Mouse (Mus musculus) hematopoietic stem cell, adult 5-6 weeks (primary cell): ENCODE measurements around the gene Coro7. TPM values are rescaled to one million over a fixed set of nuclear protein-coding genes. Genes with fewer than 3 reads are reported as not detected.
"Not testable (repeated sequence)": the region's sequence is repeated elsewhere in the genome, so short reads cannot be mapped to it uniquely, and the experiment has no call there.

Experiments used
- ATAC-seq, 2 experiments: fragments of 125-278 bp in 1 of 2; replicated peaks in 1 of 2; 2 replicates each; pipeline ENCODE4 v1.8.0; 2016 to 2017; ENCODE audit warnings: inconsistent platforms in 2 of 2, mild to moderate bottlenecking in 2 of 2, moderate number of reproducible peaks in 2 of 2, low read depth in 1 of 2, moderate TSS enrichment in 1 of 2; ENCODE audit not compliant: low FRiP score in 2 of 2, poor library complexity in 2 of 2, severe bottlenecking in 2 of 2, insufficient read depth in 1 of 2, low TSS enrichment in 1 of 2
- total RNA-seq: library from RNA; stranded (forward); fragments of 172-1452, 232-1000 nt; gene quantifications from 2 replicates; pipeline ENCODE4 v1.2.3, GENCODE M21; 2017

Coro7 gene
- total RNA-seq, 1 experiment from 2014 or later, result 65.0 TPM

DNA sequence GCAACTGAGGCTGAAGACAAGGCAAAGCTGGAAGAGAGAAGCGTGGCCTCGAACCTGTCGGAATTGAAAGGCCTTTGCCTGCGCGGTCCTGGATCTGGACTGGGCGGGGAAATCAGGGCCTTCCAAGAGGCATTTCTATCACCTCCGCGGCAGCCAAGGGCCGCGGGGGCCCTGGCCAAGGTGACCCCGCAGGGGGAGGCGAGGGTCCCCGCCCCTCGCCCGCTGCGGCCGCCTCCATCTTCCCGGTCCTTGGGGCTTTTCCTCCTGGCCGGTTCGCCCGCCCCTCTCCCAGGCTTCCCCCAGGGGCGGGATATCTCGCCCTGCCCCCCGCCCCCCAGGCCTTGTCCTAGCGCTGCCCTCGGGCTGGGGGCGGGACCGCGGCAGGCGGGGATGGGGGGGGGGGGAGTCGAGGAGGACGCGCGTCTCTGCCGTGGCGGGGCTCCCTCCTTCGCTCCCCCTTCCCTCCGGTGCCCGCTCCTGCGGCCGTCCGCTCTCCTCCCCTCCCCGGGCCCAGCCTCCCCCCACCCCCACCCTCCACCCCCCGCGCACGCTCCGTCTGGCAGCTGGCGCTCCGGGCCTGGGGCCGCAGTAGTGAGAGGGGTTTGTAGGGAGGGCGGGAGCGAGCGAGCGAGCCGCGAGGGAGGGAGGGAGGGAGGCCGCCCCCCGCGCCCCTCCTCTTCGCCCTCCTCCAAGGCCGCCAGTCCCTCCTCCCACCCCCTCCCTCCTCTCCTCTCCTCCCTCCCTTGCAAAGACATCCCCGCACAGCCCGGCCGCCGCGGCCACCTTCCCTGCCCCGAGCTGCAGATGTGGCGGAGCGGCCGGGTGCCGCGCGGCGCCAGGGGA lies 85.4 kb downstream of the Coro7 start, which contains the start of gene Glis2:
Gene Glis2, plus strand, starts transcription at position 743 of the 843 bp plus-strand sequence.
- ATAC-seq, result peak in 1 of 2 experiments; percentile 18; a peak in 1 of 4 replicates

DNA sequence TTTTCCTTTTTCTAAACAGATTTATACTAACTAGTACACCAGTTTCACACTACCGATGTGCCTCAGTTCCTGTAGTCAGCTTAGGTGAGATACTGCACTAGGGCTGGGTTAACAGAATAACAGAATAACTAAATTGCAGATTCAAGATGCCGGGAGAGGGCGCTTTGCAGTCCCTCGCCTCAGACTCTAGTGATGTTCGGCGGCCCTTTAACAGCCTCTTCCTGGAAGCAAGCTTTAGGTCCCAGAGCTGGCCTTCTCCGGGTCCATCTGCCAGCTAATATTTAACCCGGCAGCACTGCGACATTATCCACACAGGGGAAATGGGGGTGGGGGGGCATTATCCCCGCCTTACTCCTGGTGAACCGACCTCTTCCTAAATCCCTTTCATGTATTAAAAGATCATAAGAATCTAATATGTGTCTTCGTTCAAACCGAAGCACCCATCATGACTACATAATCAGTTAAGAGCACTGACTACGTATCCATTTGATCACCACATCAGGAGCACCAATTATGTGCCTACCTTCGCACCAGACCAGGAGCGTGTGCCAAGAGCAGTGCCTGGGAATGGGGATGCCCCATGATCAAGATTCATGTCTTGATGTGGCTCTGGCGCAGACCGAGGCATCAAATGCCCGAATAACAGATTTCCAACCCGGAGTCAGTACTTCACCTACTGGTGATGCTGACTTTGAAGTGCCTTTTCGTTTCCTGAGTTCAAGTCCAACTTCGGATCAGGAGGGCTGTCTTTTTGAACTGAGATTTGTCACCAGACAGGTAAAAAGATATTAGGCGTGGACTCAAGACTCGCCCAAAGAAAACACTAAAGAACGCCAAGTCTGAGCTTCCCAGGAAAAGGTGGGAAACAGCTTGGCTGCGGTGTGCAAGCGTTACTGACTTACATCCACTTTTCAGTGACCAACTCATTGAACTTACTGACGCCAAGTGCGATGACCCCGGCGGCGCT lies 86.4 kb downstream of the Coro7 start:
- peak; percentile 23 to 65; a peak in 1 of 4 replicates for ATAC-seq

DNA sequence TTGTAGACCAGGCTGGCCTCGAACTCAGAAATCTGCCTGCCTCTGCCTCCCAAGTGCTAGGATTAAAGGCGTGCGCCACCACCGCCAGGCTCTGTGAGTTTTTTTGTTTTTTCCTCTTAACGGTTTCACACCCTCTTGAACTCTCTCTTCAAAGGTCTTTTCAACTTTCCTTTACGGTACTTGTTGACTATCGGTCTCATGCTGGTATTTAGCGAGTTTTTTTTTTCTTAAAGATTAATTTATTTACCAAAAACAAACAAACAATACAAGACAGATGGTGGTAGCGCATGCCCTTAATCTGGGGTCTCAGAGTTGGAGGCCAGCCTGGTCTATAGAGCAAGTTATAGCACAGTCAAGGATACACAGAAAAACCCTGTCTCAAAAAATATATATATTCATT lies 89.3 kb downstream of the Coro7 start:
- no peak for ATAC-seq

DNA sequence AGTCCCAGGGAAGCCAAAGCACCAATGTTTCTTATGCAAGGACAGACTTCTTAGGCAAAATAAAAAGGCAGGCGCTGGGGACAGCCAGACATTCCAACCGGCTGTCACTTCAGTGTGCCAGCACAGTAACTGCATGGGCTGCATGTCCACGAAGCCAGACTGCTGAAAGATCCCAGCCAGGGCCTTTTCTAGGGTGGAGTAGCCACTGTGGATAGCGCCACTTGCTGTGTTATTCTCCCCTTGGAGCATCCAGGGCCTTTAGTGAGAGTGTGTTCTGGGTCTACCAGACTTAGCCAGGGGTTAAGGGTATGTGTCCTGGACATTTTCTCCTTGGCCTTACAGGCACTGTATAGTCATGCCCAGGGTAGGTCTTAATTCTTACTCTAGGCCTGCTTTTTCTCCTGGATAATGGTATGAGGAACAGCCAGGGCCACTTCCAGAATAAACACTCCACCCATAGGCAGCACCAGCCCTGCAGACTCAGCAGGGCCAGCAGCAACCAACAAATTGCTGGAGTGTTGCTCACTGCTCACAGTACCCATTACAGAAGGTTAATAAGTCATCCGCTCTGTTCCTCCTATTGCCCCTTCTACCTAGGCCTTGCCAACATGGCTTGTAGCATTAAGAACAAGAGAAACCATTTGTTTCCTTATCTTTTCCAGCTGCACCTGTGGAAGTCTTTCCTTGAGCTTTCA lies 91.9 kb downstream of the Coro7 start:
- no peak for ATAC-seq

DNA sequence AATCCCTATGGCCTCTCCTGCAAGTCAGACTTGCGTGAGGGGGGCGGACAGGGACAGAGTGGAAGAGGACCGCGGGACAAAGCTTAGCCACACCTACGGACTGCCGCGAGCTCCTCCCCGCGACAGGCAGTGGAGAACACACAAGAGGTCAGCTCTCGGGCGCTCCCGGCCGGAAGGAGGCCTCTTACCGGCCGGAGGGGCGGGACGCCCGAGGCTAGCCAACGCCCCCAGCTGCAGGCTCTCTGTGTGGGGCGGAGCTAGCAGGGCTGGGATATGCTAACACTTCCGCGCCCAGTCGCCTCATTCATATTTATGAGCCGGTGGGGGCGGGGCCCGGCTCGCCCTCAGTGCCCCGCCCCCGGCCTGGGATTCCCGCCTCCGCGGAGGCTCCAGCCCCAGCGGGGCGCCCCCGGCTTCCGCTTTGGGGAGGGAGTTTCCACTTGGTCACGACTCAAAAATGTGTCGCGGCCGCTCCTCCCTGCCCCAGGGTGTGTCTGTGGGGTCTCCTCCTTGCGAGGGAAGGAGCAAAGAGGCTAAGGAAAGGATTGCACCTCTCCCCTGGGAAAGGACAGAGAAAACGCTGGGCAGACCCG lies 93.0 kb downstream of the Coro7 start:
- ATAC-seq, result peak; percentile 95 to 96

DNA sequence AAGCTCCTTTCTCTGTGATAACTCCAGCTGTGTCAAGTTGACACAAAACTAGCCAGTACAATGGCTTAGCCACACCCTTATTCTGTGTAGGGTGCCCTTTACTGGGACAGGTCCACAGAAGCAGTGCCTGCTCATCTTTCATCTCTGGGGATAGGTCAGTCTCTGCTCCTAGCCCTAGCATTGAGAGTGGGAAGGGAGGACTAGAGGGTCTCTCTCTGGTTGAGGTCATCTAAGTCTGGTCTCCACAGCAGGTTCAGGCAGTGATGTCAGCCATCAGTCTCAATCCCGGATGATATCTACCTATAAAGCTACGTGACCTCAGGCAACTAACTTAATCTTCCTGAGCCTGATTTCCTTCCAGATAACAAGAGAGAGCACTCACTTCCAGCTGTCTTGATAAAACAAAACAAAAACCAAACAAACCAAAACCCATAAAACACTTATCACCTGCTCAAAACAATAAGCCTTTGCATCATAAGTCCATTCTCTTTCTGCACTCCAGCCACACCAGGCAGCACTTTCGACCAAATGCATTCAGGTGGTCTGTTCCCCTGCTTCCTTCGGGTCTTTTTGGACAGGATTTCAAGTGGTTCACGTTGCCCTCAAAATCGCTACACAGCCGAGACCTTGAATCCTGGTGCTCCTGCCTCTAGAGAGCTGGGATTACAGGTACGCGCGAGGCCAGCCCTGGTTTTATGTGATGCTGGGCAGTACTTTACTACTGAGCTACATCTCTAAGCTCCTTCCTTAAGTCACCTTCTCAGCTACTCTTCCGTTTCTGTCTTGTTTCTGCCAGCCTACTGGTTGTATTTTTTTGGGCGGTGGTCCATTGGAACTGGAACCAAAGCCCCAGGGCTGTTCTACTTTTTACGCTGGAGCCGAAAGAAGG lies 93.7 kb downstream of the Coro7 start:
- ATAC-seq, result peak in 1 of 2 experiments; percentile 4; a peak in 1 of 4 replicates

DNA sequence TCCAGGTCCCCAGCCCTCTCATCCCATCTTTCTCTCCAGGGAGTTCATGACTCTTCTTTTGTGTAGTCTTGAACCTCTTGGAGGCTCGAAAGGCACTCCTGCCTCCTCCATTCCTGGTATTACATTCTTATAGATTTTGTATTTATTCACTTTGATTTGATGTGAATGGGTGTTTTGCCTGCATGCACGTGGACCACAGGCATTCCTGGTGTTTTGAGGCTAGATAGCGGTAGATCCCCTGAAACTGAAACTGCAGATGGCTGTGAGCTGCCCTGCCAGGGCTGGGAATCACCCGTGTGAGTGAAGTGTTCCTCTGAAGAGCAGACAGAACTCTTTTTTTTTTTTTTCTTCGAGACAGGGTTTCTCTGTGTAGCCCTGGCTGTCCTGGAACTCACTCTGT lies 95.1 kb downstream of the Coro7 start:
- no peak for ATAC-seq

DNA sequence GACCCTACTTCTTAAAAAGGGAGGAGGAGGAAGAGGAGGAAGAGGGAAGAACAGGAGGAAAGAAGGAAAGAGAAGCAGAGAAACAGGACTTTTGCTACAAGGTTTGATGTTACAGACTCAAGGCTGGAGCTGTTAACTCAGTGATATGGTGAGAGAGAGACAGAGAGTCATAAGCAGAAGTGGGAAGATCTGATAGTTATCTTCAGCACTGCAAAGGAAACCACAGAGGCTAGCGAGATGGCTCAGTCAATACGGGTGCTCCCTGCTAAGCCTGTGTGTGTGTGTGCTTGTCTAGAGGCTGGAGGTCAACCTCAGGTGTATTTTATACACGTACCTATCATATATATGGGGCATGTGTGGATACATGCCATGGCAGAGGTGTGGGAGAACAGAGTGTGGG lies 95.8 kb downstream of the Coro7 start:
- peak; percentile 25 to 58; a peak in 2 of 4 replicates for ATAC-seq

DNA sequence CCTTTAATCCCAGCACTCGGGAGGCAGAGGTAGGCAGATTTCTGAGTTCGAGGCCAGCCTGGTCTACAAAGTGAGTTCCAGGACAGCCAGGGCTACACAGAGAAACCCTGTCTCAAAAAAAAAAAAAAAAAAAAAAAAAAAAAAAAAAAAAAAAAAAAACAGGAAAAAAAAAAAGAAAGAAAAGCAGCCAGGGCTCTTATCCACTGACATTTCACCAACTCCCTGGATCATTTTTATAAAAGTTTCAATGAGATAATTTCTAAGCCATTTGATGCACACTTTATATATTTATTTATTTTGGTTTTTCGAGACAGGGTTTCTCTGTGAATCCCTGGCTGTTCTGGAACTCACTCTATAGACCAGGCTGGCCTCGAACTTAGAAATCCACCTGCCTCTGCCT lies 98.4 kb downstream of the Coro7 start:
- ATAC-seq, result not testable (repeated sequence)

DNA sequence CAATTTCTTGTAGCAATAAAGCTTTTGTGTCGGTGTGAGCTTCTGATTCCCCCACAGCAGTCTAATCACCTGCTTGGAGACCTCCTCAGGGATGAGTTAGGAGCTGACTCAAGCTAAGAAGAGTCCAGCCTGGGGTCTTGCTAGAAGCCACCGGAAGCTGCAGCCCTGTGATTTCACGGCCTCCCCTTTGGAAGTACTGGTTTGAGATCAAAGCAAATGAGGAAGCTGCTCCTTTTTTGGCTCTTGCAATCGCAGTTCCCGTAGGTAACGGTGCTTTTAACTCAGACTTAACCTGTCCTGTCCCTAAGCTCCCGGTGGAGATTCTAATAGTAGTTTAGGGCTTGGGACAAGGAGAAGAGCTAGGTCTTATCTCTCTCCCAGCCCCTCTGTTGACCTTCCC lies 100.9 kb downstream of the Coro7 start:
- peak in 1 of 2 experiments; percentile 27; a peak in 1 of 4 replicates for ATAC-seq

DNA sequence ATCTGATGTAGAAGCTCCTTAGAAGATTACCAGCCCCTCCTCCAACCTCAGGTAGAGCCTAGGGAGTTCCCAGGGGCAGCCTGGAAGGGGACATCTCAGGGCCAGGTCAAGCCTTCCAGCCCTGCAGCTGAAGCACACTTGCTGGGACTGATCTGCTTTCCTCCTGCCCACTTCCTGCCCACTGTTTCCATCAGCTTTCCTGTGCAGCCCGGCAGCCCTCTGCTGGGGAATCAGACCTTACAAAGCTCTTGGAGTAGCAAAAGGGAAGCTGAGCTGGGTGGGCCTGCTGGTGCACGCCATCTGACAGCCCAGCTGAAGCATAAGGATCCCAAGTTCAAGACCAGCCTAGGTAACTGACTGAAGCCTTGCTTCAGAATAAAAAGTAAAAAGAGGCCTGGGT lies 102.7 kb downstream of the Coro7 start:
- ATAC-seq, result peak; percentile 92 to 95

Other genes with a start within 250 kb of the Coro7 start
- 21.6 and 34.5 TPM in 2 replicates for gene Srl, start 138.0 kb downstream of the Coro7 start, total RNA-seq
- 49.7 and 59.2 TPM in 2 replicates for gene Tfap4, start 119.9 kb downstream of the Coro7 start, total RNA-seq
- gene Glis2, start 85.1 kb downstream of the Coro7 start, total RNA-seq, result 1.7 and 4.3 TPM in 2 replicates
- 37.6 and 53.7 TPM in 2 replicates for gene Pam16, start 54.8 kb downstream of the Coro7 start, total RNA-seq
- gene Vasn, start 39.8 kb downstream of the Coro7 start, total RNA-seq, result 0.89 and 1.8 TPM in 2 replicates
- 55.2 and 76.0 TPM in 2 replicates for gene Dnaja3, start 39.8 kb downstream of the Coro7 start, total RNA-seq
- 56.7 and 84.0 TPM in 2 replicates for gene Nmral1, start 39.6 kb upstream of the Coro7 start, total RNA-seq
- gene Hmox2, start 46.6 kb upstream of the Coro7 start, total RNA-seq, result 104 and 109 TPM in 2 replicates
- gene Cdip1, start 110.5 kb upstream of the Coro7 start, total RNA-seq, result 15.6 and 19.4 TPM in 2 replicates
- gene 4930562C15Rik, start 155.6 kb upstream of the Coro7 start, total RNA-seq, result 3.4 TPM in 1 of 2 replicates, not detected in the other
- gene Ubald1, start 200.5 kb upstream of the Coro7 start, total RNA-seq, result 24.3 and 40.4 TPM in 2 replicates
- 16.5 and 26.0 TPM in 2 replicates for gene Mgrn1, start 206.5 kb upstream of the Coro7 start, total RNA-seq